Mouse (Mus musculus): ENCODE data around the gene Sec24d.

Sec24d gene

DNA sequence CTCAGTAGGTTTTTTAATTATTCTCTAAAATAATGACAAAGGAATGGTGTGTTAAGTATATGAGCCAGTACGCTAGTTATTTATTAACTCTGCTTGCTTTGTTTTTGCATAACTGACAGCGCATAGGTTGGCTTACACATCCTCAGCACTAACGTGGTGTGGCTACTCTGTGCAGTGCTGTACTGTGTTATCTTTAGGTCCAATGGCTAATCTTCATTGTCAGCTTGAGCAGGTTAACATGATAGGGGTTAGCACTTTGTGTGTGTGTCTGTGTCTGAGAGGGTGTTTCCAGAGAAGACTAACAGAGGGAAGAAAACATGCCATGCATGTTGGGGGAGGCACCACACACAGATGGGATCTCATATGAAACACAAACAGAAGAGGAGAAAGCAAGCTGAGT is 137.7 kb downstream of the Sec24d start:
- WGBS, result 88% methylated on average over 3 of the region's 3 CpGs

DNA sequence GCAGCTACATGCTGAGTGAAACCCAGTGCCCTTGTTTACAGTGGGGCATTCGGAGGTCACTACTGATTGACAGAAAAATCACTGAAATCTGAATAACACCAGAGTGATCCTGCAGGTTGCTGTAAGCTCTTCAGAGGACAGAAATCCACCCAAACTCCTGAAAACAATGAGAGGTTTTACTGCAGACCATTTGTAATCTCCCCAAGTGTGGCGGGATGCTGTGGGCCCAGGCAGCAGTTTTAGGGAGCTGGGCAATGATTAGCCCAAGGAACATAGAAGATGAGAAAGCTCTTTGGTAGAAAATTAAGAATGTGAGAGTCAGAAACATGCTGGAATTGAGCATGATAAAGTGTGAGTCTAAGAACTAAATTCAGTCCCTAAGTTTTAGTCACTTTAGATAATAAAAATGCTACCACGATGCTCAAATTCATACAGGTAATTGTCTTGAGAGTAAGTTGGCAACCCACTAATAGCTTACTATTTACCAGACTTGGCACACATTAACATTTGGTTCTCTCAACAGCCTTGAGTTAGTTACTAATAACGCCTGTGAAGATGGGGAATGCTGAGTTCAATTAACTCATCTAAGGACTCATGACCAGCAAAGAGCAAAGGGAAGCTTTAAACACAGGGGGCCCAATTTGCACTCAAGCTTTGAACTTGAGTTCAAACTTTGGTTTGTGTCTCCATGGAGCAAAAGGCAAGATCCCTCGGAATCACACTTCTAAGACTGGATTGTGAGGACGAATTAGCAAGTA is 144.7 kb downstream of the Sec24d start:
- 70% methylated on average over 6 of the region's 6 CpGs for WGBS

DNA sequence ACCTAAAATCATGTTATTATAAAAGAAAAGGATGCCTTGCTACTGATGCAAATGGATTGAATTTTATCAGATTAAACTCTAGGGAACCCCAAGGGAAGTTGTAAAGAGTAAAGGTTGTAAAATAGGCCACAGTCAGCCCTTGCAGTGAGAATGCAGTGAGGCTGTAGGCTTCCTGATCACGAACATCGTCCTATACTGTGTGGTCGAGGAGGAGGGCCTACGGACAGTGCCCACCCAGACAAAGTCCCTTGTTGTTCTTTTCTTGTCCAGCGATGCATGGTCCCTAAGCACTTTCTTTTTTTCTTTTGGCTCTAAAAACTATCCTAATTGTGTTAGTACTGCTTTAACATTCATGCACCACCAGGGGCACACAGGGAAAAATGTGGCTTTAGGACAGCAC is 145.9 kb downstream of the Sec24d start:
- WGBS, result 59% methylated on average over 5 of the region's 5 CpGs

Data from cerebral cortex, adult 2 months (tissue).